Mouse (Mus musculus): Measurements from ENCODE around the gene Pla2g4a. TPM values are rescaled to one million over a fixed set of nuclear protein-coding genes. Genes with fewer than 3 reads are reported as not detected.

Pla2g4a gene
- polyA plus RNA-seq, 1 experiment from 2014 or later: 14.0 TPM

- no peak overlapping the region for H3K27ac ChIP-seq
- H3K4me1 ChIP-seq: no peaks in the 10 kb centered on the region
- no peaks in the 10 kb centered on the region for H3K27me3 ChIP-seq
- WGBS: 71% methylated on average over 3 of the region's 3 CpGs
- H3K9me3 ChIP-seq: no peaks in the 10 kb centered on the region
- no peak overlapping the region for H3K4me3 ChIP-seq
- no peaks in the 10 kb centered on the region for H3K36me3 ChIP-seq
- no peak for ATAC-seq (ENCODE audit: borderline replicate concordance, extremely low read depth, low FRiP score, low TSS enrichment)
- no peak overlapping the region for H3K4me2 ChIP-seq
- no peak overlapping the region for H3K9ac ChIP-seq
These were observed 84.6 kb downstream of the Pla2g4a start for GRCm38 (mm10) chr1:149876502-149876901.

DNA sequence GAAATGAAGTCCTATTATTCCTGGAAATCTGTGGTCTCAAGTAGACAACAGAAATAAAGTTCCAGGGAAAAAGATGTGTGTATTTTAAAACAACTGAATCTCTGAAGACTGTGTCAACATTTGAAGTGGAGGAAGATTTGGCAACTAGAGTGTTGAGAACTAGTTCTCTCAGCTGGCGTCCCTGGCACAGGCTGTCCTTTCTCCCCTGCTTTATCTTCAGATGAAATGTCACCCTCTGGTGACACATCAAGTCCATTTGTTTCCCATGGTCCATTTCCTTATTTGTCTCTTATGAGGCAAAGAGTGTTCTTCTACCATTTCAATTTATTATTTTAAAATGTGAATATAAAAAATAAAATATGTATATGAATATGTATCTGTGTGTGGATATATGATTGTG lies 89.5 kb downstream of the Pla2g4a start:
- no peaks in the 10 kb centered on the region for H3K36me3 ChIP-seq
- ATAC-seq (ENCODE audit: borderline replicate concordance, extremely low read depth, low FRiP score, low TSS enrichment): no peak

DNA sequence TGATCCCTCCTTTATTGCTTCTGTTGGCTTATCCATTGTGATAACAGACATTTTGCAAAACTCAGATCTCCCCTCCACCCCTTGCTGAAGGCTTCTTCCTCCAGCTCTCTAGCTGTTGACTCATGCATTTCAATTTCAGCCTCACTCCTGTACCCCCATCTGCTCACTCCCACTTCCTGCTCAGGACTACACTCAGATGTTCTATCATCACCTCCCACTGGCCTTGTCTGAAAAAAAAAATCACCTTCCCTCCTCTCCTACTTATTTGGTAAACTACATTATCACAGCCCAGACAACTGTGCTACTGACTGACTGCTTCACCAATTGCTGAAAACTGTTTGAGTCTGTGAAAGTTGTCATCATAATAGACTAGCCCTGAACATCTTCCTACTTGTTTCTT lies 93.8 kb downstream of the Pla2g4a start:
- Histone ChIP-seq H3K9me3 (no peaks in the 10 kb centered on the region), H3K27ac (no peak overlapping the region), H3K4me1 (peaks cover 4% of the 10 kb centered on the region; the same call in 1 of the 2 replicates), H3K4me3 (no peak overlapping the region), H3K27me3 (no peaks in the 10 kb centered on the region), H3K36me3 (no peaks in the 10 kb centered on the region), H3K4me2 (no peak overlapping the region), H3K9ac (no peak overlapping the region)
- no peak for ATAC-seq (ENCODE audit: borderline replicate concordance, extremely low read depth, low FRiP score, low TSS enrichment)

More for the DNA sequence above, 89.5 kb downstream of the Pla2g4a start:
- H3K9me3 ChIP-seq: no peaks in the 10 kb centered on the region
- no peaks in the 10 kb centered on the region for H3K27me3 ChIP-seq
- H3K4me2 ChIP-seq: no peak overlapping the region
- 63% methylated on average over 1 of the region's 1 CpGs for WGBS
- H3K4me1 ChIP-seq: no peaks in the 10 kb centered on the region
- no peak overlapping the region for H3K27ac ChIP-seq
- no peak overlapping the region for H3K9ac ChIP-seq
- H3K4me3 ChIP-seq: no peak overlapping the region

- Histone ChIP-seq H3K4me2 (no peak overlapping the region), H3K4me3 (no peak overlapping the region), H3K9me3 (no peaks in the 10 kb centered on the region), H3K36me3 (no peaks in the 10 kb centered on the region), H3K27me3 (no peaks in the 10 kb centered on the region), H3K4me1 (peaks cover 4% of the 10 kb centered on the region; the same call in 1 of the 2 replicates), H3K27ac (no peak overlapping the region), H3K9ac (no peak overlapping the region)
- ATAC-seq (ENCODE audit: borderline replicate concordance, extremely low read depth, low FRiP score, low TSS enrichment): no peak
- WGBS: 88% methylated on average over 3 of the region's 3 CpGs
These were observed 94.9 kb downstream of the Pla2g4a start for GRCm38 (mm10) chr1:149866202-149866601.

GRCm38 (mm10) chr1:149862801-149863200 lies 98.3 kb downstream of the Pla2g4a start:
- Histone ChIP-seq H3K4me2 (peak overlapping the region; percentile 8; the same call in 1 of the 2 replicates), H3K4me1 (peaks cover 4% of the 10 kb centered on the region; the same call in 1 of the 2 replicates), H3K9ac (no peak overlapping the region), H3K36me3 (no peaks in the 10 kb centered on the region), H3K27ac (no peak overlapping the region), H3K27me3 (no peaks in the 10 kb centered on the region), H3K9me3 (no peaks in the 10 kb centered on the region), H3K4me3 (no peak overlapping the region)
- ATAC-seq (ENCODE audit: borderline replicate concordance, extremely low read depth, low FRiP score, low TSS enrichment): no peak
- 34% methylated on average over 6 of the region's 6 CpGs for WGBS

GRCm38 (mm10) chr1:149862181-149862580 lies 98.9 kb downstream of the Pla2g4a start:
- Histone ChIP-seq H3K36me3 (no peaks in the 10 kb centered on the region), H3K27me3 (no peaks in the 10 kb centered on the region), H3K27ac (no peak overlapping the region), H3K9me3 (no peaks in the 10 kb centered on the region), H3K4me2 (no peak overlapping the region), H3K9ac (no peak overlapping the region), H3K4me1 (peaks cover 4% of the 10 kb centered on the region; the same call in 1 of the 2 replicates), H3K4me3 (no peak overlapping the region)
- ATAC-seq (ENCODE audit: borderline replicate concordance, extremely low read depth, low FRiP score, low TSS enrichment): no peak
- WGBS: 85% methylated on average over 2 of the region's 2 CpGs

GRCm38 (mm10) chr1:149861543-149861942 lies 99.5 kb downstream of the Pla2g4a start:
- H3K4me2 ChIP-seq: no peak overlapping the region
- H3K9ac ChIP-seq: no peak overlapping the region
- H3K27me3 ChIP-seq: no peaks in the 10 kb centered on the region
- no peak overlapping the region for H3K27ac ChIP-seq
- H3K4me1 ChIP-seq: peaks cover 4% of the 10 kb centered on the region; the same call in 1 of the 2 replicates
- H3K36me3 ChIP-seq: no peaks in the 10 kb centered on the region
- no peak overlapping the region for H3K4me3 ChIP-seq
- no peak for ATAC-seq (ENCODE audit: borderline replicate concordance, extremely low read depth, low FRiP score, low TSS enrichment)
- H3K9me3 ChIP-seq: no peaks in the 10 kb centered on the region
- WGBS: 62% methylated on average over 2 of the region's 2 CpGs

DNA sequence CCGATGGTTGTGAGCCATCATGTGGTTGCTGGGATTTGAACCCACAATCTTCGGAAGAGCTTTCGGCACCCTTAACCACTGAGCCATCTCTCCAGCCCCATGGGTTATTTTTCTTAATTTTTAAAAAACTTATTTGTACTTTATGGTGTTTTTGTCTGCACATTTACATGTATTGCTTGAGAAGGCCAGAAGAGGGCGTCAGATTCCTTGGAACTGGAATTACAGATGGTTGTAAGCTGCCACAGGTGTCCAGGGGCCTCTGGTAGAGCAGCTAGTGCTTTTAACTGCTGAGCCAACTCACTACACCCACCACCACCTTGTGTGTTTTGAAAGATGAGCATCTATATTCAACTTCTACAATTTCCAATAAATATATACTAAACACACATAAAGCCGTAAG lies 102.4 kb downstream of the Pla2g4a start:
- H3K27ac ChIP-seq: no peak overlapping the region
- ATAC-seq (ENCODE audit: borderline replicate concordance, extremely low read depth, low FRiP score, low TSS enrichment): no peak
- no peaks in the 10 kb centered on the region for H3K36me3 ChIP-seq
- no peak overlapping the region for H3K4me3 ChIP-seq
- H3K9ac ChIP-seq: no peak overlapping the region
- WGBS: 80% methylated on average over 5 of the region's 5 CpGs
- no peak overlapping the region for H3K4me2 ChIP-seq
- peaks cover 4% of the 10 kb centered on the region; the same call in 1 of the 2 replicates for H3K4me1 ChIP-seq
- no peaks in the 10 kb centered on the region for H3K27me3 ChIP-seq
- no peaks in the 10 kb centered on the region for H3K9me3 ChIP-seq

GRCm38 (mm10) chr1:149856720-149857119 lies 104.4 kb downstream of the Pla2g4a start:
- Histone ChIP-seq H3K27ac (no peak overlapping the region), H3K4me1 (no peaks in the 10 kb centered on the region), H3K9me3 (no peaks in the 10 kb centered on the region), H3K4me3 (no peak overlapping the region), H3K4me2 (no peak overlapping the region), H3K9ac (no peak overlapping the region), H3K36me3 (no peaks in the 10 kb centered on the region), H3K27me3 (no peaks in the 10 kb centered on the region)
- WGBS: 29% methylated on average over 9 of the region's 9 CpGs
- ATAC-seq (ENCODE audit: borderline replicate concordance, extremely low read depth, low FRiP score, low TSS enrichment): no peak

- Histone ChIP-seq H3K36me3 (no peaks in the 10 kb centered on the region), H3K4me1 (no peaks in the 10 kb centered on the region), H3K27me3 (no peaks in the 10 kb centered on the region), H3K4me2 (no peak overlapping the region), H3K9me3 (no peaks in the 10 kb centered on the region), H3K9ac (no peak overlapping the region), H3K27ac (no peak overlapping the region), H3K4me3 (no peak overlapping the region)
- no peak for ATAC-seq (ENCODE audit: borderline replicate concordance, extremely low read depth, low FRiP score, low TSS enrichment)
- 75% methylated on average over 4 of the region's 4 CpGs for whole genome bisulfite sequencing
These were observed 105.5 kb downstream of the Pla2g4a start for GRCm38 (mm10) chr1:149855581-149855980.

DNA sequence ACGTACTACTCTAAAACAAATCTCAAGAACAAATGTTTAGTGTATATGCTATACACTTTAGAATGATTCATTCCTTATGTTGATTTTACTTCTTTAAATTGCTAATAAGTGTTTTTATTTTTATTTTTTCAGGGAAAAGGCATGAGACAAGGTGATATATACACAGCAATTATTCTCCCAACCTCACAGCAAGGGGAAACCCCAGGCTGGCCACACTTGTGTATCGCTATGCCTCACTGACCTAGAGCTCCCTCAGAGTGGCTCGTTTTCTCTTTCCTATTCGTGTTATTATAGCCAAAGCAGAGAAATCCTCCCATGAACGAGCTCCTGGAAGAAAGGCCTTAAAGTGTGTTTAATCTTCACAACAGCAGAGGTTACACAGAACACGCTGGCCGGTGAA lies 106.2 kb downstream of the Pla2g4a start:
- no peak overlapping the region for H3K9ac ChIP-seq
- 70% methylated on average over 7 of the region's 7 CpGs for WGBS
- H3K4me3 ChIP-seq: no peak overlapping the region
- no peaks in the 10 kb centered on the region for H3K9me3 ChIP-seq
- no peak overlapping the region for H3K4me2 ChIP-seq
- H3K4me1 ChIP-seq: no peaks in the 10 kb centered on the region
- H3K27ac ChIP-seq: no peak overlapping the region
- ATAC-seq (ENCODE audit: borderline replicate concordance, extremely low read depth, low FRiP score, low TSS enrichment): no peak
- no peaks in the 10 kb centered on the region for H3K36me3 ChIP-seq
- H3K27me3 ChIP-seq: no peaks in the 10 kb centered on the region

- Histone ChIP-seq H3K4me1 (no peaks in the 10 kb centered on the region), H3K4me2 (no peak overlapping the region), H3K4me3 (no peak overlapping the region), H3K27me3 (no peaks in the 10 kb centered on the region), H3K9me3 (no peaks in the 10 kb centered on the region), H3K27ac (no peak overlapping the region), H3K36me3 (no peaks in the 10 kb centered on the region), H3K9ac (no peak overlapping the region)
- WGBS: 26% methylated on average over 6 of the region's 6 CpGs
- ATAC-seq (ENCODE audit: borderline replicate concordance, extremely low read depth, low FRiP score, low TSS enrichment): no peak
These were observed 114.4 kb downstream of the Pla2g4a start for GRCm38 (mm10) chr1:149846655-149847054.

- H3K27me3 ChIP-seq: no peaks in the 10 kb centered on the region
- H3K4me2 ChIP-seq: no peak overlapping the region
- H3K9me3 ChIP-seq: no peaks in the 10 kb centered on the region
- 97% methylated on average over 1 of the region's 1 CpGs for WGBS
- H3K36me3 ChIP-seq: no peaks in the 10 kb centered on the region
- no peak overlapping the region for H3K4me3 ChIP-seq
- H3K9ac ChIP-seq: no peak overlapping the region
- no peak overlapping the region for H3K27ac ChIP-seq
- no peaks in the 10 kb centered on the region for H3K4me1 ChIP-seq
- no peak for ATAC-seq (ENCODE audit: borderline replicate concordance, extremely low read depth, low FRiP score, low TSS enrichment)
These were observed 119.2 kb downstream of the Pla2g4a start for GRCm38 (mm10) chr1:149841845-149842244.
